Mouse (Mus musculus) frontal cortex, postnatal 10 days (tissue): ENCODE data around the gene Tanc1.
"Not testable (repeated sequence)": the region's sequence is repeated elsewhere in the genome, so short reads cannot be mapped to it uniquely, and the experiment has no call there.

Experiments
- DNase-seq, 2 experiments: peaks; one replicate each; pipeline ENCODE4 v3.0.0; 2022; ENCODE audit warnings: low spot score in 2 of 2, mixed read lengths in 1 of 2

The Tanc1 gene

GRCm38 (mm10) chr2:59828103-59828655 lies 216.3 kb downstream of the Tanc1 start:
- no peak for DNase-seq

- no peak for DNase-seq
These were observed 217.1 kb downstream of the Tanc1 start for GRCm38 (mm10) chr2:59828777-59829508.

GRCm38 (mm10) chr2:59829718-59830117 lies 217.9 kb downstream of the Tanc1 start:
- no peak for DNase-seq

- DNase-seq, result no peak
These were observed 218.3 kb downstream of the Tanc1 start for GRCm38 (mm10) chr2:59830151-59830550.

- no peak for DNase-seq
These were observed 219.1 kb downstream of the Tanc1 start for GRCm38 (mm10) chr2:59830940-59831339.

GRCm38 (mm10) chr2:59831831-59832230 lies 220.0 kb downstream of the Tanc1 start:
- no peak for DNase-seq

- DNase-seq, result no peak
These were observed 227.0 kb downstream of the Tanc1 start for GRCm38 (mm10) chr2:59838825-59839224.

GRCm38 (mm10) chr2:59839755-59840154 lies 227.9 kb downstream of the Tanc1 start:
- DNase-seq, result no peak

GRCm38 (mm10) chr2:59840191-59840590 lies 228.3 kb downstream of the Tanc1 start:
- DNase-seq, result no peak

- no peak for DNase-seq
These were observed 229.5 kb downstream of the Tanc1 start for GRCm38 (mm10) chr2:59841189-59841939.

- DNase-seq, result no peak
These were observed 230.1 kb downstream of the Tanc1 start for GRCm38 (mm10) chr2:59841944-59842343.

GRCm38 (mm10) chr2:59842556-59843008 lies 230.7 kb downstream of the Tanc1 start:
- no peak for DNase-seq

GRCm38 (mm10) chr2:59843156-59843555 lies 231.3 kb downstream of the Tanc1 start:
- DNase-seq, result no peak

- no peak for DNase-seq
These were observed 232.0 kb downstream of the Tanc1 start for GRCm38 (mm10) chr2:59843848-59844247.

GRCm38 (mm10) chr2:59851885-59852284 lies 240.0 kb downstream of the Tanc1 start:
- DNase-seq, result not testable (repeated sequence)

- no peak for DNase-seq
These were observed 241.1 kb downstream of the Tanc1 start for GRCm38 (mm10) chr2:59852916-59853315.

GRCm38 (mm10) chr2:59853543-59853942 lies 241.7 kb downstream of the Tanc1 start:
- no peak for DNase-seq

GRCm38 (mm10) chr2:59854363-59854762 lies 242.5 kb downstream of the Tanc1 start:
- DNase-seq, result no peak

- no peak for DNase-seq
These were observed 250.8 kb downstream of the Tanc1 start for GRCm38 (mm10) chr2:59862618-59863017.

- no peak for DNase-seq
These were observed 258.7 kb downstream of the Tanc1 start for GRCm38 (mm10) chr2:59870526-59870925.

GRCm38 (mm10) chr2:59876482-59876881 lies 264.6 kb downstream of the Tanc1 start:
- no peak for DNase-seq

- DNase-seq, result no peak
These were observed 265.5 kb downstream of the Tanc1 start for GRCm38 (mm10) chr2:59877335-59877734.

- no peak for DNase-seq
These were observed 266.4 kb downstream of the Tanc1 start for GRCm38 (mm10) chr2:59878221-59878620.
